Mouse (Mus musculus) olfactory bulb, adult 2 months (tissue): ENCODE data around the gene Ahcyl2. TPM values are rescaled to one million over a fixed set of nuclear protein-coding genes. Genes with fewer than 3 reads are reported as not detected.

Source experiments
- H3K27ac ChIP-seq: fragments of 200-500 bp; 2 replicates; pipeline ENCODE4 v1.5.1; 2012; ENCODE audit warnings: low read depth, low read length; ENCODE audit not compliant: insufficient read depth
- H3K4me1 ChIP-seq: fragments of 200-500 bp; 2 replicates; pipeline ENCODE4 v1.6.1; 2012; ENCODE audit warnings: low read length; ENCODE audit not compliant: control insufficient read depth, insufficient read depth
- H3K4me3 ChIP-seq: fragments of 200-500 bp; 2 replicates; pipeline ENCODE4 v1.5.1; 2012; ENCODE audit warnings: mild to moderate bottlenecking, low read depth, low read length, moderate library complexity; ENCODE audit not compliant: insufficient read depth
- CTCF ChIP-seq: fragments of 200-500 bp; IDR thresholded peaks from 2 replicates; pipeline ENCODE4 v1.5.1; 2012; ENCODE audit warnings: low read depth, mild to moderate bottlenecking, low read length, moderate library complexity; ENCODE audit not compliant: insufficient read depth
- POLR2A ChIP-seq: fragments of 200-500 bp; IDR thresholded peaks from 2 replicates; pipeline ENCODE4 v1.6.1; 2012; ENCODE audit warnings: mild to moderate bottlenecking, low read depth, low read length, moderate library complexity; ENCODE audit not compliant: insufficient read depth
- WGBS: fragments of 180-500 bp; shearing (Covaris S2); methylation state at CpG from one replicate; pipeline ENCODE4 v1.1.7; 2018; 5-methylcytosine and 5-hydroxymethylcytosine counted together
- polyA plus RNA-seq: library from polyadenylated mRNA; stranded (reverse); fragments of >200 nt; gene quantifications from 2 replicates; pipeline ENCODE4 v1.2.4, GENCODE M21; 2012; ENCODE audit warnings: low replicate concordance; ENCODE audit not compliant: missing spikeins, insufficient read depth, insufficient read length

Gene Ahcyl2
- polyA plus RNA-seq, 1 experiment = 277 TPM

DNA sequence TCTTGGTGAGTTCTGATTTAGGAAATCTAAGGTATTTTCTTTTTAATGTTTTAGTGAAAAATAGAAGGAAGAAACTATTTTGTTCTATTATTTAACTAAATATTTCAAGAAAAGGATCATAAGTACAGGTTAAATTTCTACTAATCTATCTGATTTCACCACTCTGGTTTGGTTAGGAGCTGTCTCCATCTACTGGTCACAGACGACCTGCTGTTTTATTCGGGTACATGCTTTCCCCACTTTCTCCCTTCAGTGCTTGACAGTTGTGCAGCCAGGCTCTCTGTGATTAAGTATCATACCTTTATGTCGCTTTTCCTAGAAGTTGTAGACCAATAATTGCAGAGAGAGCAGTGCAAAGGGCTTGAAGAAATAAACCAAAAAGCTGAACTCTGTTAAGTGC lies 51.5 kb downstream of the Ahcyl2 start:
- TF ChIP-seq POLR2A (no peak), CTCF (no peak)
- Histone ChIP-seq H3K4me3 (no peak overlapping the region), H3K27ac (no peak overlapping the region), H3K4me1 (no peaks in the 10 kb centered on the region)
- 13% methylated on average over 3 of the region's 3 CpGs for WGBS

DNA sequence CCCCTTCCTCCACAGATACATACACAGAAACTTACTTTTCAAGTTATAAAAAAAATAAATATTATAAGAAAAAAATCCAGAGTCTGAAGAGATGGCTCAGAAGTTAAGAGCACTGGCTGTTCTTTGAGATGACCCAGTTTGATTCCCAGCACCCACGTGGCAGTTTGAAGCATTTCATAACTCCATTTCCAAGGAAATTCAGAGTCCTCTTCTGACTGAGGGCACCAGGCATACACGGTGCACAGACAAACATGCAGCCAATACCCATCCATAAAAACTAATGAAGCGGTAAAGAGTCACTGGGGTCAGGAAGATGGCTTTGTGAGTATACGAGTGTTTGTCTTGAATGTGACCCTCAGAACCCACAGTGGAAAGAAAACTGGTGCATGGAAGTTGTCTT lies 52.5 kb downstream of the Ahcyl2 start:
- WGBS = 88% methylated on average over 4 of the region's 4 CpGs
- TF ChIP-seq POLR2A (no peak), CTCF (no peak)

DNA sequence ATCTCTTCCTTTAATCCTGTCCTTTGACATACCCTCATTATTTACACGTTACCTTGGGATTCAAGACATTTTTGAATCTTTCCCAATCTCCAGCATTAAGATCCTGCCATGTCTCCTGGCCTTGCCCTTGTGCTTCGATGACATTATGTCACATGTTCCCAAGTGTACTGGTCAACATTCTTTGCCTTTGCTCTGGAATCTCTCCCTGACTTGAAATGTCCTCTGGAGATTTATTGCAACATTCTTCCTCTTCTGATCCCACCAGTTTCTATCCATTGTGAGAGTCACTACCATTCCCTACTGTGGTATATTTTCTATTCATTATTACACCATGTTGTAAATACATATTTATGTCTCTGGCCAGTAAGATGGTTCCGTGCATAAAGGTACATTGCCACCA lies 53.1 kb downstream of the Ahcyl2 start:
- 92% methylated on average over 3 of the region's 3 CpGs for WGBS
- Histone ChIP-seq H3K4me1 (no peaks in the 10 kb centered on the region), H3K4me3 (no peak overlapping the region), H3K27ac (no peak overlapping the region)
- TF ChIP-seq POLR2A = no peak
- no peak for TF ChIP-seq CTCF

More for the DNA sequence above, 52.5 kb downstream of the Ahcyl2 start:
- no peak overlapping the region for H3K27ac ChIP-seq
- H3K4me1 ChIP-seq = no peaks in the 10 kb centered on the region
- no peak overlapping the region for H3K4me3 ChIP-seq

DNA sequence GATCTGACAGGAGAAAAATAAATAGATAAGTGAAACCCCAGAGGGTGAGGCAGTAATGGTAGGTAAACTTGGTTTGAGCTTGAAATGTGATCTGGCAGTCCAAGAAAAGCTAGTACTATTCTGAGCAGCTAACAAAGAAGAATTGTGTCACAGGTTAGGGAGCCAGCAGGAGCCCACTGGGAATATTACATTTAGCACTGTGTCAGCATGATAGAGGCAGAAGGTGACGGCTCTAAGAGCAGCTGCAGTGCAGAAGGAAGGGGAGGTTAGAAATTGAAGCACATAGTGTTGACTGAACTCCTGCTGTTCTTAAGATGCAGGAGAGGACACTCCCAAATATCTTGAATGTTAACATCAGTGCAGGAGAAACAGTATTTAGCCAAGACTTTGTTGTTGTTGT lies 54.0 kb downstream of the Ahcyl2 start:
- H3K27ac ChIP-seq = no peak overlapping the region
- H3K4me1 ChIP-seq = no peaks in the 10 kb centered on the region
- H3K4me3 ChIP-seq = no peak overlapping the region
- TF ChIP-seq CTCF = no peak
- WGBS = 44% methylated on average over 1 of the region's 1 CpGs

DNA sequence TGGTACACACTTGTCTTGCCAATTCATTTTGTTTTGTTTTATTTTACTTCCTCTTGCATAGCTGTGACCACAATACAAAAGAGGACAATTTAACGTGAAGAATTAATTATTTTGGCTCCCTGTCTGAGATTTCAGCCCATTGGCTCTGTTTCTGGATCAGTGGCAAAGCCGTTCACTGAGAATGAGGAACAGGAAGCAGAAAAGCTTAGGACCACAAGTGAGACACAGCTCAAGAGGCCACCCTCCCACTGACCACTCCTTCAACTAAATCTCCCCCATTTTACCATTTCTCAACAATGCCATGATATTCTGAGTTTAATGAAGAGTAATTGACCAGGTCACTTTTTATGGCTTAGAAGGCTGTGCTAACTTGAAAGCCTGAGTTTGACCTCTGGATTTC lies 57.5 kb downstream of the Ahcyl2 start:
- TF ChIP-seq POLR2A (no peak), CTCF (no peak)
- 36% methylated on average over 2 of the region's 2 CpGs for WGBS
- H3K4me1 ChIP-seq = no peaks in the 10 kb centered on the region
- no peak overlapping the region for H3K27ac ChIP-seq
- no peak overlapping the region for H3K4me3 ChIP-seq

DNA sequence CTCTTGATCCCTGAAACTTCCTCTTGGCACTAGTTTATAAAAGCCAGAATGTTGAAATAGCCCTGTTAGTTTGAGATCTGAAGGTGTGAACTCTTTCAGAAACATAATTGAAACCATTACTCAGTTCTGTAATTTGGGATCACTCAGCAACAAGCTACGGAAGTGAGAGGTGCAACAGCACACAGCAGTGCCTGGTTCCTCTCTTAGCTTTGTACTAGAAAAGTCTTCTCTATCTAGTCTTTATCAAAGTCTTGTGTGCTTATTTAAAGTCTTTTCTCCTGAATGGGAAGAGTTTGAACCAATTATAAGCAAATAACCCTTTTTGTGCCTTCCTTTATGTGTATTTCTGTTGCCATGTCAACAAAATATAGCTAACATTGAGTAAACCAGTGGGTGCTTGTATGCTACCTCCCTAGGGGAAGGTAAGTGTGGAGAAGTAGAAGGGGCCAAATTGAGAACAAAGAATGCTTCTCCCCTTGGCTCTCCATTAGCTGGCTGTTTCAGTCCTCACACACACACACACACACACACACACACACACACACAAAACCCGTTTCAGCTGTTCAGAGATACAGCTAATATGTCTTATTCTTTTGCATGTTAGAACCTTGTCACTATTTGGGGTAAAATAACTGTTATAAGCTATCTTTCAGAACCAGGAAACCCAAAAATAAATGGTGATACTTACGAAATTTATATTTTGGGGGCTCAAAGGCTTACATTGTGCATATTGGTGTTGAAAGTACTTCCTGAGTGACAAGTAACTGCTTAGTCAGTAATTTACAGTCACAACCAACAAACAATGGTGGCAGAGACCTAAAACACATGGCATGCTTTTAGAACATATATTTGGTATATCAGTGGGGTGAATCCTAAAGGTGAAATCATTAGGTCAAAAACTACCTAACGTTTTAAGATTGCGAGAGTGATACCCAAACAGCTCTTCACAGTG lies 59.8 kb downstream of the Ahcyl2 start:
- no peak for TF ChIP-seq POLR2A
- no peak for TF ChIP-seq CTCF
- Histone ChIP-seq H3K4me3 (no peak overlapping the region), H3K4me1 (no peaks in the 10 kb centered on the region), H3K27ac (no peak overlapping the region)
- WGBS = 68% methylated on average over 5 of the region's 5 CpGs

DNA sequence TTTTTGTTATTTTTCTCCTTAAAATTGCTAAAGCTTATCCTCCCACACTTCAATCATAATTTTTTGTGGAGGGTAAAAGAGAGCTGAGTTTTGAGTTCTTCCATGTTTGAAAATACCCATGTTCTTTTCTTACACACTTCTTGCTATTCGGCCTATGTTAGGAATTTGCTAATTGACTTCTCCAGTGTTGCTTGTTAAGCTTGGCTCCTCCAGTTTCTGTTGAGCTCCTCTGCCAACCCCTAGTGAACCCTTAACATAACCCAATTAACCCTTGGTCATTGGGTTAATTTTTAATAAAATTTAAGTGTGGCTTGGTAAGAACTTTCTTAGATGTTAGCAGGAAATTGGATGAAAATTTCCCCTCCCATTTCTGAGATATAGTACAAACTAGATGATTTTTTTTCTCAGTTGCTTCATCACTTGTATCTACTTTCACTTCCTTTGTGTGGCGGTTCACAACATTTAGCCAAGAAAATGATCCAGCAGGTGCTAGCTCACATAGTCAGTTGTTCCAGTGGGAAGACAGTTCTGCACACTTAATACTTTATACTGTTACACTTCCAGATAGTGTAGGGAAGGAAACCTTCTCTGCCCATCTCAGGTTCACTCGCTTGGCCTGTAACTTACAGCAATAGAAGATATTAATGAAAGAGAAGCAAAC lies 60.9 kb downstream of the Ahcyl2 start:
- no peak for TF ChIP-seq CTCF
- TF ChIP-seq POLR2A = no peak
- no peaks in the 10 kb centered on the region for H3K4me1 ChIP-seq
- H3K27ac ChIP-seq = no peak overlapping the region
- 84% methylated on average over 3 of the region's 3 CpGs for WGBS
- H3K4me3 ChIP-seq = no peak overlapping the region

GRCm38 (mm10) chr6:29832356-29832755 lies 64.5 kb downstream of the Ahcyl2 start:
- WGBS = 77% methylated on average over 4 of the region's 4 CpGs
- TF ChIP-seq CTCF (no peak), POLR2A (no peak)
- Histone ChIP-seq H3K4me1 (no peaks in the 10 kb centered on the region), H3K27ac (no peak overlapping the region), H3K4me3 (no peak overlapping the region)

DNA sequence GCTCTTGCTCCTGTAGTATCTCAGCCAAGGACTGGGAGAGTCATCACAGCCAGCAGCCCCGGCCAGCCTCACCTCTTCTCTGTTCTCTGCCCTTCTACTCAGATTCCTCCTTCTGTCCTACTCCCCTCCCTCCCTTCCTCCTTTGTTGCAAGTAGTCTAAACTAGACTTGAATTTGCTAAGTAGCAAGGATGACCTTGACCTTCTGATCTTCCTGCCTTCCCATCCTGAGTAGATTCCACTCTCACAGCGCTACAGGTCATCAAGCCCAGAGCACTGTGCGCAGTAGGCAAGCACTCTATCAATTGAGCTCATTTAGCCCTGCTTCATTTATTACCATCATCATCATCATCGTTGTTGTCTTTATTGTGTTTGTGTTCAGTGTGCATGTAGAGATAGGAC lies 65.3 kb downstream of the Ahcyl2 start:
- Histone ChIP-seq H3K27ac (no peak overlapping the region), H3K4me1 (no peaks in the 10 kb centered on the region), H3K4me3 (no peak overlapping the region)
- 83% methylated on average over 4 of the region's 4 CpGs for WGBS
- no peak for TF ChIP-seq CTCF
- no peak for TF ChIP-seq POLR2A
